Mouse (Mus musculus) cerebellum, adult 2 months (tissue): ENCODE results near the gene Hnrnpa3.
"Not testable (repeated sequence)": the region's sequence is repeated elsewhere in the genome, so short reads cannot be mapped to it uniquely, and the experiment has no call there.

ENCODE experiments used
- CTCF ChIP-seq: fragments of 200-500 bp; IDR thresholded peaks from 2 replicates; pipeline ENCODE4 v1.5.1; 2011; ENCODE audit warnings: low read depth, mild to moderate bottlenecking, control low read depth, low read length, moderate library complexity, borderline replicate concordance; ENCODE audit not compliant: insufficient read depth
- POLR2A ChIP-seq: fragments of 200-500 bp; IDR thresholded peaks from 2 replicates; pipeline ENCODE4 v1.6.1; 2011; ENCODE audit warnings: low read length, control low read depth, borderline replicate concordance; ENCODE audit not compliant: insufficient read depth

- not testable (repeated sequence) for TF ChIP-seq POLR2A, CTCF
Observed at GRCm38 (mm10) chr2:75610602-75611001, 48.5 kb upstream of the Hnrnpa3 start.
